In the genomic region with DNA sequence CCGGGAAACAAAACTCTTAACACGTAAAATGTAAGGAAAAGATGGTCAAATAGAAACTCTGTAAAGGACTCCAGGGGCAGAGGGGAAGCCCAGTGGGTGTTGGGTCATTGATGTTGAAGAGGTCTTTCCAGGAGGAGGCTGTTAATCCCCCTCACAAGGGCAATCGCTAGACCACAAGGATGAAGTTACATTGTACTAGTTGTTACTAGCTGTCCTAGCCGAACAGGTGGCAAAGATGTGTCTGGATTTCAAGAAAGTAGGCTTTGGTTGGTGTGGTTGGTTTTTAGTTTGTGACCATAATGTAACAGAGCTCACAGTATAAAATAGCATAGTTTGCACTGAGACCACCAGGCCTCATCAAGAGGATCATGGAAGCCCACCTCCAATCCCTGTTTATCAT, we compare ENCODE assay signal across 26 mouse cellular contexts. TPM values are rescaled to one million over a fixed set of nuclear protein-coding genes. Genes with fewer than 3 reads are reported as not detected.
DNase-seq lines count a peak whose midpoint lies in the region; ATAC-seq and TF ChIP-seq lines count a peak whose summit lies in the region.
"Had no signal": no experiment of that assay in that cellular context is flagged by ENCODE, and none has a peak within 500 bp of the region (broad histone marks: within the 10 kb centered on the region; RNA-seq: fewer than 3 reads in every experiment).

No protein-coding gene starts in this region.

- H3K4me2 ChIP-seq in heart, embryonic 11.5 days, result no peak overlapping the region
- H3K4me2 ChIP-seq in CH12.LX (ENCODE audit: insufficient read depth, low read depth, poor library complexity, severe bottlenecking), result no peak overlapping the region
- peak overlapping the region; percentile 27; the same call in 1 of the 2 replicates for H3K4me2 ChIP-seq in intestine, embryonic 16.5 days (ENCODE audit: low read depth, low read length)
- H3K4me2 ChIP-seq in stomach, postnatal 0 days (replicated peaks; ENCODE audit: low read depth), result no peak overlapping the region
- H3K4me2 ChIP-seq: forebrain, embryonic 13.5 days; hindbrain, embryonic 13.5 days had no signal

- no peaks in the 10 kb centered on the region for H3K9me3 ChIP-seq in heart, embryonic 10.5 days
- no peaks in the 10 kb centered on the region for H3K9me3 ChIP-seq in heart, embryonic 11.5 days (replicated peaks; ENCODE audit: control insufficient read depth, low read length)
- H3K9me3 ChIP-seq in CH12.LX (replicated peaks; ENCODE audit: low read length), result no peaks in the 10 kb centered on the region
- H3K9me3 ChIP-seq in intestine, embryonic 16.5 days (ENCODE audit: control insufficient read depth, low read length), result no peaks in the 10 kb centered on the region
- no peaks in the 10 kb centered on the region for H3K9me3 ChIP-seq in stomach, postnatal 0 days (ENCODE audit: control insufficient read depth, low read length)
- H3K9me3 ChIP-seq: forebrain, embryonic 13.5 days; hindbrain, embryonic 13.5 days had no signal

- no peak overlapping the region for H3K27ac ChIP-seq in heart, embryonic 10.5 days
- H3K27ac ChIP-seq in heart, embryonic 11.5 days (ENCODE audit: low read depth, low read length), result no peak overlapping the region
- H3K27ac ChIP-seq in CH12.LX (ENCODE audit: insufficient read depth, low read depth), result no peak overlapping the region
- H3K27ac ChIP-seq in intestine, embryonic 16.5 days (ENCODE audit: low read length), result peak overlapping the region; percentile 51
- no peak overlapping the region for H3K27ac ChIP-seq in stomach, postnatal 0 days (replicated peaks)
- H3K27ac ChIP-seq: forebrain, embryonic 13.5 days; gastrocnemius, adult 2 months; hindbrain, embryonic 13.5 days had no signal

- no peaks in the 10 kb centered on the region for H3K36me3 ChIP-seq in heart, embryonic 10.5 days
- H3K36me3 ChIP-seq in heart, embryonic 11.5 days (ENCODE audit: control insufficient read depth, insufficient read depth, low read length), result no peaks in the 10 kb centered on the region
- no peaks in the 10 kb centered on the region for H3K36me3 ChIP-seq in CH12.LX (replicated peaks in 1 of 2; ENCODE audit: control insufficient read depth in 1 of 2, insufficient read depth in 1 of 2, low read length in 1 of 2)
- H3K36me3 ChIP-seq in intestine, embryonic 16.5 days (ENCODE audit: control insufficient read depth, insufficient read depth, low read length), result no peaks in the 10 kb centered on the region
- H3K36me3 ChIP-seq in stomach, postnatal 0 days (ENCODE audit: control insufficient read depth, insufficient read depth, low read length), result no peaks in the 10 kb centered on the region
- H3K36me3 ChIP-seq: hindbrain, embryonic 13.5 days had no signal

- no peak for TF ChIP-seq EP300 in CH12.LX (IDR thresholded peaks at IDR 0.05; ENCODE audit: low read length)
- no peak for TF ChIP-seq EP300 in stomach, postnatal 0 days (optimal IDR thresholded peaks at IDR 0.05)

- no peak for TF ChIP-seq CTCF in CH12.LX (conservative IDR thresholded peaks at IDR 0.05 in 1 of 2, IDR thresholded peaks at IDR 0.05 in 1 of 2; ENCODE audit: low read depth in 2 of 2, low read length in 2 of 2)
- TF ChIP-seq CTCF in stomach, postnatal 0 days (IDR thresholded peaks at IDR 0.05; ENCODE audit: low read depth), result no peak

- H3K79me2 ChIP-seq in CH12.LX (replicated peaks; ENCODE audit: control insufficient read depth, extremely low read depth, insufficient read depth, poor library complexity, severe bottlenecking), result no peaks in the 10 kb centered on the region

- H3K9ac ChIP-seq in heart, embryonic 11.5 days (ENCODE audit: low read depth, low read length), result no peak overlapping the region
- H3K9ac ChIP-seq in CH12.LX (ENCODE audit: insufficient read depth, low read depth), result no peak overlapping the region
- H3K9ac ChIP-seq in intestine, embryonic 16.5 days (ENCODE audit: low read depth, low read length), result no peak overlapping the region
- H3K9ac ChIP-seq in stomach, postnatal 0 days (ENCODE audit: low read length), result no peak overlapping the region
- H3K9ac ChIP-seq: forebrain, embryonic 13.5 days; forebrain, postnatal 0 days; hindbrain, embryonic 13.5 days had no signal

- H3K4me3 ChIP-seq in heart, embryonic 10.5 days, result no peak overlapping the region
- H3K4me3 ChIP-seq in heart, embryonic 11.5 days (ENCODE audit: low read depth, low read length), result no peak overlapping the region
- no peak overlapping the region for H3K4me3 ChIP-seq in CH12.LX (replicated peaks in 1 of 3; ENCODE audit: low read depth in 2 of 3, low read length in 2 of 3, poor library complexity in 1 of 3)
- no peak overlapping the region for H3K4me3 ChIP-seq in intestine, embryonic 16.5 days (ENCODE audit: low read length)
- H3K4me3 ChIP-seq in stomach, postnatal 0 days (ENCODE audit: low read depth, low read length), result no peak overlapping the region
- H3K4me3 ChIP-seq: forebrain, embryonic 13.5 days; gastrocnemius, adult 2 months; hindbrain, embryonic 13.5 days had no signal

- WGBS in heart, embryonic 10.5 days, result 86% methylated on average over 4 of the region's 4 CpGs
- WGBS in heart, embryonic 11.5 days (ENCODE audit: insufficient replicate concordance), result 91% methylated on average over 4 of the region's 4 CpGs
- WGBS in intestine, embryonic 16.5 days, result 85% methylated on average over 4 of the region's 4 CpGs
- 82% methylated on average over 4 of the region's 4 CpGs for WGBS in stomach, postnatal 0 days

- no peak for TF ChIP-seq RAD21 in CH12.LX (IDR thresholded peaks at IDR 0.05; ENCODE audit: low read depth, low read length)

- DNase-seq in heart, embryonic 10.5 days (ENCODE audit: low spot score), result peak; percentile 36
- no peak for DNase-seq in CH12.LX (ENCODE audit: extremely low read depth)
- peak; percentile 5 for DNase-seq in stomach, postnatal 0 days (ENCODE audit: low spot score)
- DNase-seq in cerebellum, postnatal 14 days, result no peak
- DNase-seq in ovary, adult 18-20 months (ENCODE audit: low spot score), result no peak
- DNase-seq: adrenal gland, postnatal 14 days; B cell, adult 2 months; cerebellum, adult 11-12 months; cerebellum, adult 9-10 months; cerebellum, postnatal 36 days; forebrain, postnatal 0 days; gastrocnemius, adult 2 months; gastrocnemius, postnatal 25 days; heart, postnatal 14 days had no signal

- dilution Hi-C loops in CH12.LX (cut with MboI; ENCODE audit: extremely low pct_ligation_motif_present, extremely low pct_unique_long_range_greater_than_20kb, low sequenced_read_pairs), result no loop called here

- H3K4me1 ChIP-seq in heart, embryonic 10.5 days, result peaks cover 30% of the 10 kb centered on the region
- H3K4me1 ChIP-seq in heart, embryonic 11.5 days (ENCODE audit: control insufficient read depth, insufficient read depth, low read length), result peaks cover 10% of the 10 kb centered on the region; the same call in 1 of the 2 replicates
- peaks cover 0 to 6% of the 10 kb centered on the region in 2 experiments; a peak in 1 of 4 replicates for H3K4me1 ChIP-seq in CH12.LX (ENCODE audit: control insufficient read depth in 1 of 2, insufficient read depth in 2 of 2)
- H3K4me1 ChIP-seq in intestine, embryonic 16.5 days (ENCODE audit: control insufficient read depth, insufficient read depth, low read length), result peaks cover 18% of the 10 kb centered on the region
- no peaks in the 10 kb centered on the region for H3K4me1 ChIP-seq in stomach, postnatal 0 days (replicated peaks; ENCODE audit: control insufficient read depth, insufficient read depth)

- TF ChIP-seq POLR2A in CH12.LX (IDR thresholded peaks at IDR 0.05; ENCODE audit: low read depth, low read length), result no peak

- ATAC-seq in heart, embryonic 11.5 days (replicated peaks; ENCODE audit: insufficient number of reproducible peaks, low FRiP score, low TSS enrichment), result no peak
- no peak for ATAC-seq in intestine, embryonic 16.5 days
- ATAC-seq in stomach, postnatal 0 days (ENCODE audit: low FRiP score, low TSS enrichment), result no peak
- ATAC-seq: activated CD4-positive, CD25-positive, alpha-beta regulatory T cell, adult 4 months; CD4-positive, CD25-positive, alpha-beta regulatory T cell, adult 4 months; forebrain, embryonic 13.5 days; forebrain, postnatal 0 days; Patski had no signal

- peaks cover 13% of the 10 kb centered on the region for H3K27me3 ChIP-seq in heart, embryonic 10.5 days (ENCODE audit: insufficient read depth, poor library complexity, severe bottlenecking)
- no peaks in the 10 kb centered on the region; the same call in 1 of the 2 replicates for H3K27me3 ChIP-seq in heart, embryonic 11.5 days (ENCODE audit: control insufficient read depth, insufficient read depth, low read length)
- H3K27me3 ChIP-seq in CH12.LX (replicated peaks), result no peaks in the 10 kb centered on the region
- H3K27me3 ChIP-seq in intestine, embryonic 16.5 days (replicated peaks; ENCODE audit: control insufficient read depth, insufficient read depth, low read length), result no peaks in the 10 kb centered on the region
- no peaks in the 10 kb centered on the region for H3K27me3 ChIP-seq in stomach, postnatal 0 days (ENCODE audit: control insufficient read depth, insufficient read depth, low read length)
- H3K27me3 ChIP-seq: forebrain, embryonic 13.5 days; hindbrain, embryonic 13.5 days; Patski had no signal

- in situ Hi-C loops in CH12.LX (cut with MboI; ENCODE audit: low pct_ligation_motif_present, low pct_unique_long_range_greater_than_20kb, low sequenced_read_pairs), result no loop called here

TF ChIP-seq in CH12.LX, 34 proteins besides CTCF, POLR2A, EP300 and RAD21:
- TF ChIP-seq KAT2A (IDR thresholded peaks at IDR 0.05; ENCODE audit: insufficient replicate concordance, low read length) (no peak), MAZ (IDR thresholded peaks at IDR 0.05; ENCODE audit: low read depth, low read length) (no peak), MAX (IDR thresholded peaks at IDR 0.05; ENCODE audit: low read length) (no peak), MXI1 (IDR thresholded peaks at IDR 0.05; ENCODE audit: low read depth, low read length) (no peak), IRF4 (IDR thresholded peaks at IDR 0.05; ENCODE audit: low read depth, low read length) (0 out of 2 replicates have a peak, but pooled peaks have one; percentile 10), MYC (IDR thresholded peaks at IDR 0.05; ENCODE audit: low read depth, low read length) (no peak)

RNA-seq across cellular contexts. Expression of gene March10, which starts 3.5 kb away (rescaled TPM):
- 0.23 and 0.40 TPM in 2 replicates for polyA plus RNA-seq in heart, embryonic 10.5 days (2016; fragmentation: Nextera tagmentation; extraction: Ambion mirVana)
- 0.19 and 0.30 TPM in 2 replicates for polyA plus RNA-seq in heart, embryonic 11.5 days (2014; fragmentation: Nextera tagmentation; extraction: Ambion mirVana)
- not detected in 2 replicates for total RNA-seq in CH12.LX (2012; rRNA removed)
- total RNA-seq in CH12.LX (2014; rRNA removed), result not detected in 2 replicates
- not detected in 2 replicates for polyA plus RNA-seq in CH12.LX (2012; ENCODE audit: insufficient read length, low read depth)
- 0.04 and 0.13 TPM in 2 replicates for polyA plus RNA-seq in intestine, embryonic 16.5 days (2015; fragmentation: Nextera tagmentation; extraction: Ambion mirVana)
- not detected in 2 replicates for polyA plus RNA-seq in stomach, postnatal 0 days (2015; fragmentation: Nextera tagmentation; extraction: Ambion mirVana)
- total RNA-seq: adrenal gland, adult 18-20 months; adrenal gland, postnatal 14 days; gastrocnemius, adult 2 months; gastrocnemius, postnatal 25 days; granulocyte monocyte progenitor cell, adult 5-6 weeks; heart, adult 8-10 months; heart, postnatal 14 days; hematopoietic stem cell, adult 5-6 weeks; MEL had no signal
- polyA plus RNA-seq: activated CD4-positive, CD25-positive, alpha-beta regulatory T cell, adult 4 months; CD4-positive, CD25-positive, alpha-beta regulatory T cell, adult 4 months; forebrain, embryonic 13.5 days had no signal

Comparison
In these comparisons a context has a peak if more than half of its experiments do, and no peak if none do; other contexts are left out.
1. DNase-seq: peak in heart, embryonic 10.5 days (single experiment) and stomach, postnatal 0 days (single experiment); none in CH12.LX (single experiment), cerebellum, postnatal 14 days (0 of 2) and ovary, adult 18-20 months (single experiment).